Mouse (Mus musculus) lung, postnatal 0 days (tissue): ENCODE data around the gene Homer1. TPM values are rescaled to one million over a fixed set of nuclear protein-coding genes. Genes with fewer than 3 reads are reported as not detected.

Experiments
- ATAC-seq: fragments of 200-750 bp; cut with Nextera tagmentation; 2 replicates; pipeline ENCODE4 v1.8.0; 2017; ENCODE audit warnings: moderate library complexity
- DNase-seq: peaks from one replicate; pipeline ENCODE4 v3.0.0-alpha.2; 2016; ENCODE audit warnings: low spot score
- H3K27ac ChIP-seq: fragments of 300-500 bp; sonication (generic); 2 replicates; pipeline ENCODE4 v1.5.1; 2014; ENCODE audit warnings: antibody characterized with exemption, mild to moderate bottlenecking, low read length, mixed read lengths
- H3K27me3 ChIP-seq: fragments of 300-500 bp; sonication (generic); replicated peaks from 2 replicates; pipeline ENCODE4 v1.6.1; 2014; ENCODE audit warnings: low read length, mixed read lengths; ENCODE audit not compliant: insufficient read depth
- H3K36me3 ChIP-seq: fragments of 300-500 bp; sonication (generic); 2 replicates; pipeline ENCODE4 v1.6.1; 2014; ENCODE audit warnings: low read length, mixed read lengths; ENCODE audit not compliant: insufficient read depth
- H3K4me1 ChIP-seq: fragments of 300-500 bp; sonication (generic); 2 replicates; pipeline ENCODE4 v1.6.1; 2014; ENCODE audit warnings: antibody characterized with exemption, low read depth, low read length, mixed read lengths; ENCODE audit not compliant: insufficient read depth
- H3K4me2 ChIP-seq: fragments of 300-500 bp; sonication (generic); replicated peaks from 2 replicates; pipeline ENCODE4 v1.6.1; 2014; ENCODE audit warnings: low read depth, mild to moderate bottlenecking, low read length, moderate library complexity, mixed read lengths
- H3K4me3 ChIP-seq: fragments of 300-500 bp; sonication (generic); 2 replicates; pipeline ENCODE4 v1.5.1; 2014; ENCODE audit warnings: low read depth, low read length
- H3K9ac ChIP-seq: fragments of 300-500 bp; sonication (generic); replicated peaks from 2 replicates; pipeline ENCODE4 v1.6.1; 2014; ENCODE audit warnings: low read depth, mild to moderate bottlenecking
- H3K9me3 ChIP-seq: fragments of 300-500 bp; sonication (generic); 2 replicates; pipeline ENCODE4 v1.6.1; 2016; ENCODE audit warnings: low read length, mixed read lengths
- CTCF ChIP-seq: IDR thresholded peaks from 2 replicates; pipeline ENCODE4 v1.5.1; 2016; ENCODE audit warnings: antibody characterized with exemption, mild to moderate bottlenecking
- EP300 ChIP-seq: IDR thresholded peaks from 2 replicates; pipeline ENCODE4 v1.6.1; 2016; ENCODE audit warnings: antibody characterized with exemption, mild to moderate bottlenecking, control low read depth
- WGBS: fragments of 180-500 bp; shearing (Covaris S2); extraction: QIAGEN DNeasy Blood & Tissue Kit; methylation state at CpG from one replicate; pipeline ENCODE4 v1.1.7; 2014; 5-methylcytosine and 5-hydroxymethylcytosine counted together
- polyA plus RNA-seq: library from polyadenylated mRNA; unstranded; fragments of >200 nt; fragmentation: Nextera tagmentation; extraction: Ambion mirVana; gene quantifications from 2 replicates; pipeline ENCODE4 v1.2.1, GENCODE M21; 2015

Gene Homer1
- polyA plus RNA-seq, 1 experiment from 2014 or later = 2.3 TPM

GRCm38 (mm10) chr13:93352030-93352429 lies 52.6 kb downstream of the Homer1 start:
- Histone ChIP-seq H3K27ac (no peak overlapping the region), H3K4me2 (no peak overlapping the region), H3K9me3 (no peaks in the 10 kb centered on the region), H3K36me3 (no peaks in the 10 kb centered on the region), H3K4me1 (no peaks in the 10 kb centered on the region), H3K27me3 (no peaks in the 10 kb centered on the region), H3K9ac (no peak overlapping the region), H3K4me3 (no peak overlapping the region)
- ATAC-seq (no peak), DNase-seq (no peak)
- TF ChIP-seq CTCF = no peak
- TF ChIP-seq EP300 = no peak
- 73% methylated on average over 2 of the region's 2 CpGs for WGBS

- 60% methylated on average over 7 of the region's 7 CpGs for WGBS
- Histone ChIP-seq H3K9ac (no peak overlapping the region), H3K4me3 (no peak overlapping the region), H3K9me3 (no peaks in the 10 kb centered on the region), H3K27ac (no peak overlapping the region), H3K4me1 (no peaks in the 10 kb centered on the region), H3K4me2 (no peak overlapping the region), H3K27me3 (no peaks in the 10 kb centered on the region), H3K36me3 (no peaks in the 10 kb centered on the region)
- DNase-seq (peak; percentile 70), ATAC-seq (peak; percentile 81)
- TF ChIP-seq CTCF (no peak), EP300 (no peak)
These were observed 55.2 kb downstream of the Homer1 start for GRCm38 (mm10) chr13:93354420-93355278.

- H3K27ac ChIP-seq = no peak overlapping the region
- no peak for ATAC-seq
These were observed 55.8 kb downstream of the Homer1 start for GRCm38 (mm10) chr13:93355279-93355587.

GRCm38 (mm10) chr13:93358522-93358921 lies 59.1 kb downstream of the Homer1 start:
- no peaks in the 10 kb centered on the region for H3K9me3 ChIP-seq
- H3K9ac ChIP-seq = no peak overlapping the region
- WGBS = 87% methylated on average over 1 of the region's 1 CpGs
- H3K4me1 ChIP-seq = no peaks in the 10 kb centered on the region
- H3K27ac ChIP-seq = no peak overlapping the region
- no peak for TF ChIP-seq EP300
- TF ChIP-seq CTCF = no peak
- H3K4me2 ChIP-seq = no peak overlapping the region
- no peaks in the 10 kb centered on the region for H3K27me3 ChIP-seq
- H3K4me3 ChIP-seq = no peak overlapping the region
- no peaks in the 10 kb centered on the region for H3K36me3 ChIP-seq
- no peak for ATAC-seq
- no peak for DNase-seq

More at GRCm38 (mm10) chr13:93355279-93355587, 55.8 kb downstream of the Homer1 start:
- TF ChIP-seq EP300 = no peak
- no peak for TF ChIP-seq CTCF
- DNase-seq = no peak
- 91% methylated on average over 6 of the region's 6 CpGs for WGBS
- Histone ChIP-seq H3K4me2 (no peak overlapping the region), H3K4me3 (no peak overlapping the region), H3K9me3 (no peaks in the 10 kb centered on the region), H3K27me3 (no peaks in the 10 kb centered on the region), H3K9ac (no peak overlapping the region), H3K4me1 (no peaks in the 10 kb centered on the region), H3K36me3 (no peaks in the 10 kb centered on the region)

GRCm38 (mm10) chr13:93367555-93367954 lies 68.1 kb downstream of the Homer1 start:
- TF ChIP-seq CTCF (no peak), EP300 (no peak)
- Histone ChIP-seq H3K4me2 (no peak overlapping the region), H3K4me3 (no peak overlapping the region), H3K9me3 (no peaks in the 10 kb centered on the region), H3K36me3 (no peaks in the 10 kb centered on the region), H3K9ac (no peak overlapping the region), H3K27ac (no peak overlapping the region), H3K4me1 (no peaks in the 10 kb centered on the region), H3K27me3 (no peaks in the 10 kb centered on the region)
- DNase-seq = no peak
- no peak for ATAC-seq
- WGBS = 80% methylated on average over 5 of the region's 5 CpGs

- DNase-seq (no peak), ATAC-seq (no peak)
- Histone ChIP-seq H3K4me2 (no peak overlapping the region), H3K27ac (no peak overlapping the region), H3K4me1 (no peaks in the 10 kb centered on the region), H3K27me3 (no peaks in the 10 kb centered on the region), H3K9me3 (no peaks in the 10 kb centered on the region), H3K4me3 (no peak overlapping the region), H3K9ac (no peak overlapping the region), H3K36me3 (no peaks in the 10 kb centered on the region)
- WGBS = 87% methylated on average over 7 of the region's 7 CpGs
- TF ChIP-seq EP300 (no peak), CTCF (no peak)
These were observed 69.6 kb downstream of the Homer1 start for GRCm38 (mm10) chr13:93368812-93369584.
